Mouse (Mus musculus) MEL (cell line): ENCODE results near the gene Gpr1. TPM values are rescaled to one million over a fixed set of nuclear protein-coding genes. Genes with fewer than 3 reads are reported as not detected.

Experiments used
- DNase-seq: peaks from one replicate; pipeline ENCODE4 v3.0.0; 2011; ENCODE audit warnings: low read depth, low spot score
- H3K27ac ChIP-seq: 2 replicates; pipeline ENCODE4 v1.5.1; 2012; ENCODE audit warnings: low read depth, mild to moderate bottlenecking, control low read depth, low read length, moderate library complexity; ENCODE audit not compliant: control insufficient read depth
- H3K27me3 ChIP-seq, 2 experiments: fragments of 150-350 bp in 1 of 2; sonication (generic) in 1 of 2; 2 replicates each; pipeline ENCODE4 v1.6.1; 2012; ENCODE audit warnings: low read length in 2 of 2, mild to moderate bottlenecking in 2 of 2, improper control_type of control experiment in 1 of 2, moderate library complexity in 1 of 2; ENCODE audit not compliant: insufficient read depth in 2 of 2, control insufficient read depth in 1 of 2
- H3K36me3 ChIP-seq, 2 experiments: 2 replicates each; pipeline ENCODE4 v1.6.1; 2012 to 2014; ENCODE audit warnings: low read length in 2 of 2, improper control_type of control experiment in 1 of 2, inconsistent platforms in 1 of 2, mild to moderate bottlenecking in 1 of 2; ENCODE audit not compliant: insufficient read depth in 2 of 2, control insufficient read depth in 1 of 2
- H3K4me1 ChIP-seq, 2 experiments: fragments of 150-350 bp in 1 of 2; sonication (generic) in 1 of 2; 2 replicates each; pipeline ENCODE4 v1.6.1; 2012; ENCODE audit warnings: low read length in 2 of 2, improper control_type of control experiment in 1 of 2, mild to moderate bottlenecking in 1 of 2; ENCODE audit not compliant: insufficient read depth in 2 of 2, control insufficient read depth in 1 of 2
- H3K4me3 ChIP-seq, 2 experiments: fragments of 150-350 bp in 1 of 2; sonication (generic) in 1 of 2; 2 replicates each; pipeline ENCODE4 v1.5.1; 2012; ENCODE audit warnings: low read depth in 2 of 2, low read length in 2 of 2, mild to moderate bottlenecking in 2 of 2, moderate library complexity in 2 of 2, control low read depth in 1 of 2, improper control_type of control experiment in 1 of 2; ENCODE audit not compliant: control insufficient read depth in 1 of 2, insufficient read depth in 1 of 2
- H3K79me2 ChIP-seq: 2 replicates; pipeline ENCODE4 v1.6.1; 2012; ENCODE audit warnings: mild to moderate bottlenecking, low read length, moderate library complexity; ENCODE audit not compliant: control insufficient read depth, poor library complexity, insufficient read depth
- H3K9ac ChIP-seq: 2 replicates; pipeline ENCODE4 v1.6.1; 2012; ENCODE audit warnings: low read depth, mild to moderate bottlenecking, control low read depth, low read length, moderate library complexity; ENCODE audit not compliant: control insufficient read depth, poor library complexity, severe bottlenecking
- H3K9me3 ChIP-seq: fragments of 150-350 bp; sonication (generic); replicated peaks from 2 replicates; pipeline ENCODE4 v1.6.1; 2012; ENCODE audit warnings: mild to moderate bottlenecking, low read length, improper control_type of control experiment, moderate library complexity; ENCODE audit not compliant: insufficient read depth
- CHD1 ChIP-seq: IDR thresholded peaks from 2 replicates; pipeline ENCODE4 v1.6.1; 2012; ENCODE audit warnings: low read depth, mild to moderate bottlenecking, inconsistent platforms, low read length, improper control_type of control experiment
- CHD2 ChIP-seq: IDR thresholded peaks from 2 replicates; pipeline ENCODE4 v1.6.1; 2011; ENCODE audit warnings: low read length, improper control_type of control experiment
- ELF1 ChIP-seq: IDR thresholded peaks from 2 replicates; pipeline ENCODE4 v1.6.1; 2014; ENCODE audit warnings: low read depth, mild to moderate bottlenecking, inconsistent platforms, low read length, improper control_type of control experiment, moderate library complexity
- GATA1 ChIP-seq: IDR thresholded peaks from 2 replicates; pipeline ENCODE4 v1.6.1; 2011; ENCODE audit warnings: low read depth, low read length, improper control_type of control experiment
- MAFK ChIP-seq: IDR thresholded peaks from 2 replicates; pipeline ENCODE4 v1.6.1; 2011; ENCODE audit warnings: low read depth, mild to moderate bottlenecking, low read length, improper control_type of control experiment, borderline replicate concordance
- MEF2A ChIP-seq: IDR thresholded peaks from 2 replicates; pipeline ENCODE4 v1.6.1; 2014; ENCODE audit warnings: low read depth, mild to moderate bottlenecking, inconsistent platforms, low read length, improper control_type of control experiment; ENCODE audit not compliant: poor library complexity, insufficient replicate concordance, severe bottlenecking; ENCODE audit errors: extremely low read depth
- MYB ChIP-seq: IDR thresholded peaks from 2 replicates; pipeline ENCODE4 v1.6.1; 2011; ENCODE audit warnings: mild to moderate bottlenecking, low read depth, low read length, improper control_type of control experiment
- MYC ChIP-seq: IDR thresholded peaks from 2 replicates; pipeline ENCODE4 v1.6.1; 2011; ENCODE audit warnings: low read depth, mild to moderate bottlenecking, low read length, improper control_type of control experiment, moderate library complexity
- NELFE ChIP-seq: IDR thresholded peaks from 2 replicates; pipeline ENCODE4 v1.6.1; 2011; ENCODE audit warnings: low read depth, low read length, improper control_type of control experiment
- NRF1 ChIP-seq: IDR thresholded peaks from 2 replicates; pipeline ENCODE4 v1.6.1; 2014; ENCODE audit warnings: low read depth, mild to moderate bottlenecking, inconsistent platforms, low read length, improper control_type of control experiment, moderate library complexity; ENCODE audit not compliant: poor library complexity, insufficient read depth, severe bottlenecking
- POLR2A ChIP-seq, 2 experiments: IDR thresholded peaks; 2 replicates each; pipeline ENCODE4 v1.6.1; 2011 to 2012; ENCODE audit warnings: low read length in 2 of 2, mild to moderate bottlenecking in 2 of 2, control low read depth in 1 of 2, improper control_type of control experiment in 1 of 2, low read depth in 1 of 2, moderate library complexity in 1 of 2; ENCODE audit not compliant: control insufficient read depth in 1 of 2, insufficient read depth in 1 of 2, poor library complexity in 1 of 2
- POLR2AphosphoS5 ChIP-seq: IDR thresholded peaks from 2 replicates; pipeline ENCODE4 v1.6.1; 2012; ENCODE audit warnings: low read depth, borderline replicate concordance, mild to moderate bottlenecking, inconsistent platforms, low read length, moderate library complexity, mixed read lengths
- RAD21 ChIP-seq: IDR thresholded peaks from 2 replicates; pipeline ENCODE4 v1.6.1; 2011; ENCODE audit warnings: mild to moderate bottlenecking, low read depth, low read length, improper control_type of control experiment
- SIN3A ChIP-seq: IDR thresholded peaks from 2 replicates; pipeline ENCODE4 v1.6.1; 2012; ENCODE audit warnings: low read length, improper control_type of control experiment, inconsistent platforms
- SMC3 ChIP-seq: IDR thresholded peaks from 2 replicates; pipeline ENCODE4 v1.6.1; 2011; ENCODE audit warnings: low read depth, low read length, improper control_type of control experiment
- UBTF ChIP-seq: IDR thresholded peaks from 2 replicates; pipeline ENCODE4 v1.6.1; 2012; ENCODE audit warnings: low read depth, mild to moderate bottlenecking, inconsistent platforms, low read length, improper control_type of control experiment, moderate library complexity, borderline replicate concordance; ENCODE audit not compliant: insufficient read depth
- USF2 ChIP-seq, 2 experiments: IDR thresholded peaks; 2 replicates each; pipeline ENCODE4 v1.6.1; 2011 to 2012; ENCODE audit warnings: improper control_type of control experiment in 2 of 2, low read length in 2 of 2, borderline replicate concordance in 1 of 2, inconsistent platforms in 1 of 2, low read depth in 1 of 2, mild to moderate bottlenecking in 1 of 2; ENCODE audit not compliant: insufficient read depth in 1 of 2
- ZC3H11A ChIP-seq: IDR thresholded peaks from 2 replicates; pipeline ENCODE4 v1.6.1; 2012; ENCODE audit warnings: low read depth, mild to moderate bottlenecking, inconsistent platforms, low read length, improper control_type of control experiment
- ZMIZ1 ChIP-seq: IDR thresholded peaks from 2 replicates; pipeline ENCODE4 v1.6.1; 2012; ENCODE audit warnings: low read depth, mild to moderate bottlenecking, inconsistent platforms, low read length, improper control_type of control experiment, moderate library complexity
- ZNF384 ChIP-seq: IDR thresholded peaks from 2 replicates; pipeline ENCODE4 v1.6.1; 2012; ENCODE audit warnings: low read depth, mild to moderate bottlenecking, inconsistent platforms, low read length, improper control_type of control experiment
- polyA plus RNA-seq, 2 experiments: library from polyadenylated mRNA; stranded (reverse) in 1 of 2; unstranded in 1 of 2; fragments of >175 nt in 1 of 2; fragments of >200 nt in 1 of 2; gene quantifications; 2 replicates each; pipeline versions ENCODE4 v1.2.1 to v1.2.4; 2012; ENCODE audit warnings: low replicate concordance in 2 of 2, low read depth in 1 of 2; ENCODE audit not compliant: insufficient read length in 2 of 2, insufficient read depth in 1 of 2, missing spikeins in 1 of 2
- total RNA-seq: library from RNA; depleted of rRNA; stranded (reverse); fragments of 300-350 nt; gene quantifications from 2 replicates; pipeline ENCODE4 v1.2.3, GENCODE M21; 2012

The Gpr1 gene
- total and polyA plus RNA-seq, 3 experiments = 0.04 TPM; not detected in 2

- DNase-seq = no peak
- Histone ChIP-seq H3K27ac (no peak overlapping the region), H3K4me1 (no peaks in the 10 kb centered on the region), H3K9ac (no peak overlapping the region), H3K36me3 (no peaks in the 10 kb centered on the region), H3K27me3 (no peaks in the 10 kb centered on the region; a peak in 1 of 4 replicates), H3K4me3 (no peak overlapping the region), H3K79me2 (no peaks in the 10 kb centered on the region), H3K9me3 (no peaks in the 10 kb centered on the region)
- no peak for TF ChIP-seq GATA1
Measured at GRCm38 (mm10) chr1:63195848-63196512, 18.4 kb downstream of the Gpr1 start.

- H3K9me3 ChIP-seq = no peaks in the 10 kb centered on the region
- TF ChIP-seq SIN3A (no peak), NELFE (no peak), ZMIZ1 (no peak), ELF1 (no peak), MYB (no peak), POLR2A (IDR thresholded peaks at IDR 0.05; ENCODE audit: control insufficient read depth in 1 of 2, insufficient read depth in 1 of 2, low read depth in 1 of 2, low read length in 2 of 2, poor library complexity in 1 of 2) (no peak), ZNF384 (no peak), ZC3H11A (no peak), CHD2 (no peak), MYC (no peak), MEF2A (no peak), RAD21 (no peak), NRF1 (no peak), POLR2AphosphoS5 (no peak), USF2 (IDR thresholded peaks at IDR 0.05; ENCODE audit: borderline replicate concordance in 1 of 2, insufficient read depth in 1 of 2, low read depth in 1 of 2, low read length in 2 of 2) (no peak), SMC3 (no peak), CHD1 (no peak), UBTF (no peak), MAFK (no peak)
- TF ChIP-seq, all 39 proteins: peak for 0
- Histone ChIP-seq H3K9ac (no peak overlapping the region), H3K27ac (no peak overlapping the region), H3K4me3 (no peak overlapping the region), H3K79me2 (no peaks in the 10 kb centered on the region), H3K36me3 (no peaks in the 10 kb centered on the region), H3K27me3 (no peaks in the 10 kb centered on the region; a peak in 1 of 4 replicates), H3K4me1 (no peaks in the 10 kb centered on the region)
- no peak for DNase-seq
Measured at GRCm38 (mm10) chr1:63192306-63193065, 21.9 kb downstream of the Gpr1 start.
